Mouse (Mus musculus) embryonic fibroblast, embryonic 13.5 days (primary cell): ENCODE data around the gene Trpm3.

Experiments
- CTCF ChIP-seq: IDR thresholded peaks from 2 replicates; pipeline ENCODE4 v1.5.1; 2011; ENCODE audit warnings: mild to moderate bottlenecking, control low read depth, low read length, moderate library complexity, borderline replicate concordance; ENCODE audit not compliant: insufficient read depth
- POLR2A ChIP-seq: IDR thresholded peaks from 2 replicates; pipeline ENCODE4 v1.6.1; 2011; ENCODE audit warnings: low read depth, mild to moderate bottlenecking, control low read depth, low read length, moderate library complexity

DNA sequence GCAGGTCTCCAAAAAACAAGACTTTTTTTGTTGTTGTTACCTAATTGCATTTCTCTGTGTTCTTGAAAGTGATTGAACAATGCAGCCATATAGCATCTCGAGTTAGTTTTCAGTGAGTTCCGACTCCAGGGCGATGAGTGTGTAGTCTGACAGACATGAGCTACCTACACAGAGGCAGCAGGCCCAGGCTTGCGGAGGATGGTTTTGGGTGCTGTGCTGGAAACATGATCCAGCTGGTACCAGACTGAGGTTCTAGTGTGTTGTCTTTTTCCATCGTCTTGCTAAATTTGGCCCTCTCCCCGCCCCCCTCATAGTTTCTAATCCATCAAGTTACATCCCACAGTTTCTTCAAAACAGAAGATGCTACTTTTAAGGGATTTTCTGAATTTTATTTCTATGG lies 110.2 kb downstream of the Trpm3 start:
- TF ChIP-seq CTCF (no peak), POLR2A (no peak)
